Mouse (Mus musculus): Measurements from ENCODE around the gene Nipsnap1. TPM values are rescaled to one million over a fixed set of nuclear protein-coding genes. Genes with fewer than 3 reads are reported as not detected.

Gene Nipsnap1
- polyA plus RNA-seq, 1 experiment from 2014 or later = 79.9 TPM

GRCm38 (mm10) chr11:4837342-4837741, 36.4 kb upstream of the Nipsnap1 start:
- Histone ChIP-seq H3K9ac (replicated peaks; ENCODE audit: low read length) (no peak overlapping the region), H3K4me2 (ENCODE audit: low read depth, low read length) (no peak overlapping the region), H3K36me3 (replicated peaks; ENCODE audit: control insufficient read depth, insufficient read depth, low read depth, low read length) (no peaks in the 10 kb centered on the region), H3K27ac (replicated peaks; ENCODE audit: low read depth, low read length) (no peak overlapping the region), H3K27me3 (ENCODE audit: control insufficient read depth, insufficient read depth, low read length) (no peaks in the 10 kb centered on the region), H3K4me1 (ENCODE audit: control insufficient read depth, insufficient read depth, low read length) (no peaks in the 10 kb centered on the region), H3K9me3 (replicated peaks; ENCODE audit: control insufficient read depth, low read length) (no peaks in the 10 kb centered on the region), H3K4me3 (ENCODE audit: low read depth, low read length) (no peak overlapping the region)
- no peak for ATAC-seq (replicated peaks; ENCODE audit: insufficient number of reproducible peaks, low FRiP score, low TSS enrichment, low read depth)
- 70% methylated on average over 5 of the region's 5 CpGs for WGBS
- DNase-seq (ENCODE audit: low spot score) = no peak

- 80% methylated on average over 1 of the region's 1 CpGs for whole genome bisulfite sequencing
- Histone ChIP-seq H3K4me3 (ENCODE audit: low read depth, low read length) (no peak overlapping the region), H3K9ac (replicated peaks; ENCODE audit: low read length) (no peak overlapping the region), H3K4me2 (ENCODE audit: low read depth, low read length) (no peak overlapping the region), H3K27ac (replicated peaks; ENCODE audit: low read depth, low read length) (no peak overlapping the region), H3K9me3 (replicated peaks; ENCODE audit: control insufficient read depth, low read length) (no peaks in the 10 kb centered on the region), H3K4me1 (ENCODE audit: control insufficient read depth, insufficient read depth, low read length) (no peaks in the 10 kb centered on the region), H3K27me3 (ENCODE audit: control insufficient read depth, insufficient read depth, low read length) (no peaks in the 10 kb centered on the region), H3K36me3 (replicated peaks; ENCODE audit: control insufficient read depth, insufficient read depth, low read depth, low read length) (no peaks in the 10 kb centered on the region)
- ATAC-seq (replicated peaks; ENCODE audit: insufficient number of reproducible peaks, low FRiP score, low TSS enrichment, low read depth) (no peak), DNase-seq (ENCODE audit: low spot score) (no peak)
Measured at GRCm38 (mm10) chr11:4838235-4838634, 35.5 kb upstream of the Nipsnap1 start.

GRCm38 (mm10) chr11:4840942-4841526, 32.7 kb upstream of the Nipsnap1 start:
- H3K27ac ChIP-seq (replicated peaks; ENCODE audit: low read depth, low read length) = no peak overlapping the region
- 78% methylated on average over 3 of the region's 3 CpGs for WGBS
- no peaks in the 10 kb centered on the region for H3K9me3 ChIP-seq (replicated peaks; ENCODE audit: control insufficient read depth, low read length)
- H3K4me2 ChIP-seq (ENCODE audit: low read depth, low read length) = no peak overlapping the region
- no peak overlapping the region for H3K9ac ChIP-seq (replicated peaks; ENCODE audit: low read length)
- no peaks in the 10 kb centered on the region for H3K4me1 ChIP-seq (ENCODE audit: control insufficient read depth, insufficient read depth, low read length)
- H3K27me3 ChIP-seq (ENCODE audit: control insufficient read depth, insufficient read depth, low read length) = no peaks in the 10 kb centered on the region
- DNase-seq (ENCODE audit: low spot score) (no peak), ATAC-seq (replicated peaks; ENCODE audit: insufficient number of reproducible peaks, low FRiP score, low TSS enrichment, low read depth) (no peak)
- no peaks in the 10 kb centered on the region for H3K36me3 ChIP-seq (replicated peaks; ENCODE audit: control insufficient read depth, insufficient read depth, low read depth, low read length)
- no peak overlapping the region for H3K4me3 ChIP-seq (ENCODE audit: low read depth, low read length)

GRCm38 (mm10) chr11:4848483-4849248, 25.1 kb upstream of the Nipsnap1 start:
- ATAC-seq (replicated peaks; ENCODE audit: insufficient number of reproducible peaks, low FRiP score, low TSS enrichment, low read depth) (no peak; the same call in none of the 2 replicates), DNase-seq (ENCODE audit: low spot score) (peak; percentile 54)
- Histone ChIP-seq H3K4me3 (ENCODE audit: low read depth, low read length) (peak overlapping the region; percentile 77), H3K9ac (replicated peaks; ENCODE audit: low read length) (peak overlapping the region; percentile 91), H3K27ac (replicated peaks; ENCODE audit: low read depth, low read length) (peak overlapping the region; percentile 57), H3K4me2 (ENCODE audit: low read depth, low read length) (peak overlapping the region; percentile 52), H3K27me3 (ENCODE audit: control insufficient read depth, insufficient read depth, low read length) (no peaks in the 10 kb centered on the region), H3K4me1 (ENCODE audit: control insufficient read depth, insufficient read depth, low read length) (no peaks in the 10 kb centered on the region), H3K9me3 (replicated peaks; ENCODE audit: control insufficient read depth, low read length) (no peaks in the 10 kb centered on the region), H3K36me3 (replicated peaks; ENCODE audit: control insufficient read depth, insufficient read depth, low read depth, low read length) (no peaks in the 10 kb centered on the region)
- WGBS = 1% methylated on average over 50 of the region's 50 CpGs

- Histone ChIP-seq H3K4me2 (ENCODE audit: low read depth, low read length) (peak within 1 kb of the TSS; percentile 52), H3K9me3 (replicated peaks; ENCODE audit: control insufficient read depth, low read length) (no peaks in the 10 kb centered on the region), H3K9ac (replicated peaks; ENCODE audit: low read length) (peak within 1 kb of the TSS; percentile 91), H3K27ac (replicated peaks; ENCODE audit: low read depth, low read length) (peak within 1 kb of the TSS; percentile 57), H3K36me3 (replicated peaks; ENCODE audit: control insufficient read depth, insufficient read depth, low read depth, low read length) (no peaks in the 10 kb centered on the region), H3K4me1 (ENCODE audit: control insufficient read depth, insufficient read depth, low read length) (no peaks in the 10 kb centered on the region), H3K27me3 (ENCODE audit: control insufficient read depth, insufficient read depth, low read length) (no peaks in the 10 kb centered on the region), H3K4me3 (ENCODE audit: low read depth, low read length) (peak within 1 kb of the TSS; percentile 77)
- DNase-seq (ENCODE audit: low spot score) (peak; percentile 99), ATAC-seq (replicated peaks; ENCODE audit: insufficient number of reproducible peaks, low FRiP score, low TSS enrichment, low read depth) (peak; percentile 99)
- under 1% methylated on average over 49 of the region's 60 CpGs for WGBS
Measured at GRCm38 (mm10) chr11:4849258-4849943, 24.4 kb upstream of the Nipsnap1 start, which contains the start of gene Nf2. Nf2 (minus strand) TSS chr11:4849536.

GRCm38 (mm10) chr11:4850404-4850803, 23.3 kb upstream of the Nipsnap1 start:
- no peaks in the 10 kb centered on the region for H3K4me1 ChIP-seq (ENCODE audit: control insufficient read depth, insufficient read depth, low read length)
- DNase-seq (ENCODE audit: low spot score) (no peak), ATAC-seq (replicated peaks; ENCODE audit: insufficient number of reproducible peaks, low FRiP score, low TSS enrichment, low read depth) (no peak)
- H3K36me3 ChIP-seq (replicated peaks; ENCODE audit: control insufficient read depth, insufficient read depth, low read depth, low read length) = no peaks in the 10 kb centered on the region
- H3K9me3 ChIP-seq (replicated peaks; ENCODE audit: control insufficient read depth, low read length) = no peaks in the 10 kb centered on the region
- H3K9ac ChIP-seq (replicated peaks; ENCODE audit: low read length) = no peak overlapping the region
- no peak overlapping the region for H3K4me3 ChIP-seq (ENCODE audit: low read depth, low read length)
- 90% methylated on average over 2 of the region's 2 CpGs for WGBS
- H3K27ac ChIP-seq (replicated peaks; ENCODE audit: low read depth, low read length) = no peak overlapping the region
- no peaks in the 10 kb centered on the region for H3K27me3 ChIP-seq (ENCODE audit: control insufficient read depth, insufficient read depth, low read length)
- no peak overlapping the region for H3K4me2 ChIP-seq (ENCODE audit: low read depth, low read length)

- Histone ChIP-seq H3K27me3 (ENCODE audit: control insufficient read depth, insufficient read depth, low read length) (no peaks in the 10 kb centered on the region), H3K4me2 (ENCODE audit: low read depth, low read length) (no peak overlapping the region), H3K9me3 (replicated peaks; ENCODE audit: control insufficient read depth, low read length) (no peaks in the 10 kb centered on the region), H3K4me3 (ENCODE audit: low read depth, low read length) (no peak overlapping the region), H3K36me3 (replicated peaks; ENCODE audit: control insufficient read depth, insufficient read depth, low read depth, low read length) (no peaks in the 10 kb centered on the region), H3K27ac (replicated peaks; ENCODE audit: low read depth, low read length) (no peak overlapping the region), H3K4me1 (ENCODE audit: control insufficient read depth, insufficient read depth, low read length) (no peaks in the 10 kb centered on the region), H3K9ac (replicated peaks; ENCODE audit: low read length) (no peak overlapping the region)
- no peak for DNase-seq (ENCODE audit: low spot score)
- ATAC-seq (replicated peaks; ENCODE audit: insufficient number of reproducible peaks, low FRiP score, low TSS enrichment, low read depth) = no peak
Measured at GRCm38 (mm10) chr11:4853021-4853420, 20.7 kb upstream of the Nipsnap1 start.

GRCm38 (mm10) chr11:4854181-4854580, 19.6 kb upstream of the Nipsnap1 start:
- WGBS = 87% methylated on average over 5 of the region's 5 CpGs
- no peak for ATAC-seq (replicated peaks; ENCODE audit: insufficient number of reproducible peaks, low FRiP score, low TSS enrichment, low read depth)
- no peak for DNase-seq (ENCODE audit: low spot score)
- Histone ChIP-seq H3K9me3 (replicated peaks; ENCODE audit: control insufficient read depth, low read length) (no peaks in the 10 kb centered on the region), H3K27me3 (ENCODE audit: control insufficient read depth, insufficient read depth, low read length) (no peaks in the 10 kb centered on the region), H3K27ac (replicated peaks; ENCODE audit: low read depth, low read length) (no peak overlapping the region), H3K4me3 (ENCODE audit: low read depth, low read length) (no peak overlapping the region), H3K4me2 (ENCODE audit: low read depth, low read length) (no peak overlapping the region), H3K9ac (replicated peaks; ENCODE audit: low read length) (no peak overlapping the region), H3K36me3 (replicated peaks; ENCODE audit: control insufficient read depth, insufficient read depth, low read depth, low read length) (no peaks in the 10 kb centered on the region), H3K4me1 (ENCODE audit: control insufficient read depth, insufficient read depth, low read length) (no peaks in the 10 kb centered on the region)
